Mouse (Mus musculus) layer of hippocampus, adult 11-12 months (tissue): ENCODE measurements around the gene Stx7.
A peak's percentile ranks its signal among the peaks of the same experiment; 100 is the strongest.

Experiments used
- DNase-seq: peaks from one replicate; pipeline ENCODE4 v3.0.0; 2022; ENCODE audit warnings: low spot score

The Stx7 gene

GRCm38 (mm10) chr10:24167978-24168583 is 19.0 kb downstream of the Stx7 start:
- DNase-seq = no peak

DNA sequence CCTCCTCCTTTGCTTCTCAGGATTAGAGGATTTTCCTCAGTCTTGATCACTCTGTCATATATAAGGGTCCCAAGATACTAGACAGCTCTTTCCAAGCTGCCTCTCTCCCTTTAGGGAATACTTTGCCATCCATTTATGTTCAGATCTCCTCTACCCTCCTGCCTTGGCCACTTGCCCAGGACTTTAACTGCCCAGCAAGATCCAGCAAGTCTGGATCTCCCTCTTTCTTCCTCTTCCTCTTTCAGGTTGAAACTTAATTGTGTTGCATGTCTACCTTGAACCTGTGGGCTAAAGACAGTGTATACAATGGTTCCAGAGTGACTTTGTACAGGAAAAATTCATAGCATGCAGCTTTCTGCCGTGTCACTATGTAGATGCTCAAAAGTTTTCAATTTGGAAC is 19.8 kb downstream of the Stx7 start:
- no peak for DNase-seq

GRCm38 (mm10) chr10:24171906-24172459 is 22.9 kb downstream of the Stx7 start:
- DNase-seq = no peak

DNA sequence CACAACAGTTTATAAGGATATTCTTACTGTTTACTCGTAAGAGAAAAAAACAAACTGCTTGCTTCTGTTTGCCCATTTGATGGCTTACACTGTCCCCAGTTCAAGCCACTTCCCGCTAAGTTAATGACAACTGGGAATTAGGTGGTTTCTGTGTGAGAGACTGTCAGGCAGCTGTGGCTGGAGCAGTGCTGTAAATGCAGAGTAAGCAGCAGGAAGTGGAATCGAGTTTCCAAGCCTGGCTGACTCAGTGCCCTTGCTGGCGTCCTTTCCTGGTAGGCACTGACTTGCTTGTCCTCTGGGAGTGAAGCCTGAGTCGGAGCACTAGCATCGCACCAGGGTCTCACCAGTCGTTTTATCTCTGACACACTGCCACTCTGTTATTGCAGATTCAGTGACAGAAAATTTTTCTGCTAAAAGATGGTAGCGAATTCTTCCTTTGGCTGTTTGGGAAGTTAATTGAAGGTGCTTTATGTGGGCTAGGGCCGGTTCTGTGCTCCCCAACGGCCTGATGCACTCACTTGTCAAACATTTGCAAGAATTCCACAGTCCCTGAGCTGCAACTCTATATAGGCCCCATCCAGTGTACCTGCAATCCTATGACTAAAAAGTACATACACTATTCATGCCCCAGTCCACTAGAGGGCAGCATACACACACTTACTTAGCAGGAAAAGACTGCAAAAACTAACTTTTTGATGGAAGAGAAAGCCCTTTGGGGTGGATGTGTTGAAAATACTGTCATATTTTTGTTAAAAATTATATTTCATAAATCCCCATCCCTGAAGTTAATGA is 24.3 kb downstream of the Stx7 start:
- peak; percentile 58 for DNase-seq

DNA sequence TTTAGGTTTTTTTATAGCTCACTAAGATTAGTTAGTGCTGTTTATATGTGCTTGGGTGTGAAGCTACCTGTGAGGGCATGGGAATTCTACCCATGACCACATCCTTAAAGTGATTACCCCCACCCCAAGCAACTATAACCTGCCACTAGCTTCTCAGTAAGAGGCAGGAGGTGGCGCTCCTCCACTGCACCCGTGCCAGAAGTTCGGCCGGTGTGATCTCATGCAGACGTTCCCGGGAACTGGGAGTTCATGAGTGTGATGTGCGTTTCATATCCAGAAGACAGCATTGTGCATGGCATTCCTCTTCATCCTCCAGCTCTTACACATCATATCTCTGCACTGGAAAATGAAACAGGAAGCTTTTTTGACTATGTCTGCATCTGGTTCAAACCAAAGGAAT is 41.3 kb downstream of the Stx7 start:
- DNase-seq = no peak

DNA sequence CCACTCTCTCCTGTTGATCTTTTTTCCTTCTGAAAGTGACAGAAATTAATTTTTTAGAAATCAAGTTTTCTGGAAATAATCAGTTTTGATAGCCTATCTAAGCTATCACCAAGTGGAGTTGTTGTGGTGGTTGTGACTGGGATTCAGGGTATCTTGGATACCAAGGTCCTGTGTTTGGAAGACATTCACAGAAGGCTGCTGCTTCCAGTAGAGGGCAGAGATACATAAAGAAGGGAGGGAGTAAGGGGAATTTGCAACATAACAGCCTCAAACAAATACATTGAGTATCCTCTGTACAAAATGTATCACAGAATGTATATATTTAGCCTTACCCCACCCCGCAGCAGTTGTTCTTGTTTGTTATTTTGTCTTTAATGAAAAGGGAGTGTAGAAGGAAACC is 42.9 kb downstream of the Stx7 start:
- DNase-seq = no peak

DNA sequence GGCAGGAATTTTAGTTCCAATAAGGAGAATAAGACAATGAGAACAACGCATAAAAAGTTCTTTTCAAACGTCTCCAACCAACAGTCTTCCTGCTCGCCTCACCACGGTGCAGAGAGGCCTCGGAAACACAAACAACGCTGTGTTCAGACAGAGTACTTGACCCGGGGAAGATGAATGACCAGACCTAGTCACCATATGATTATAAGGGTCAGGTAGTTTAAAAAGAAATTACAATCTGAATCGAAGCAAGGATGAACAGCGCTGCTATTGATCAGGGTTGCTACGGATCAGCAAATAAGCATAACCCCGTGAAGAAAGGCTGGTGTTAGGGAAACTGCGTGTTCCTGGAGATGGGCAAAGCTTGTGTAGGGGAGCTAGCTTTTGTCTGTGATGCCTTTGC is 50.2 kb downstream of the Stx7 start:
- DNase-seq = no peak

DNA sequence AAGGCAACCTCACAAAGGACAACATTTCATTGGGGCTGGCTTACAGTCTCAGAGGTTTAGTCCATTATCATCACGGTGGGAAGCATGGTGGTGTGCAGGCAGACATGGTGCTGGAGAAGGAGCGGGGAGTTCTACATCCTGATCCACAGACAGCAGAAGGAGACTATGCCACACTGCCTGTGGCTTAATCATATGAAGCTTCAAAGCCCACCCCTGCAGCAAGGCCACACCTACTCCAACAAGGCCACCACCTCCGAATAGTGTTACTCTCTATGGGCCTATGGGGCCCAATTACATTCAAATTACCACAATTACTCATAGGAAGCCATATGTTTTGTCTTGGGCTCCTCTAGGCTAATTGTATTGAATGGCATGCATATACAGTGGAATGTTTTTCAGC is 51.0 kb downstream of the Stx7 start:
- no peak for DNase-seq

DNA sequence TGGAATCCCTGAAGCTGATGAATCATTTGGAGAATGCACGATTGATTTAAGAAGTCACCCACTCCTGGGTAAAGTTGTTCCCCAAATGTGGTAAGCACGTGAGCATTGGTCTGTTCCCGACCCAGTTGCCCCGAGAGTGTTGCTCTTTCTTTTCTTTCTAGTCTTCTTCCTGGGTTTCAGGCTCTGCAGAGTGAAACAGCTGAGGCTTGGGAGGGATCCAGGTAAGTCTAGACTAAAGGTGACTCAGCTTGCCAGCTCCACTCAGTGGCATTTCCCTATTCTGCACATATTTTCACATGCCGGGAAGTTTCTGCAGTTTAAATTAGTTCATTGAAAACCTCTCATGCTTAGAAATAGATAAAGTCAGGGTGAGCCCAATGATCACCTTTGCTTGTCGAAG is 61.0 kb downstream of the Stx7 start:
- DNase-seq = no peak

- no peak for DNase-seq
Observed at GRCm38 (mm10) chr10:24213297-24213696, 64.2 kb downstream of the Stx7 start.

- no peak for DNase-seq
Observed at GRCm38 (mm10) chr10:24217558-24218268, 68.6 kb downstream of the Stx7 start.

GRCm38 (mm10) chr10:24220931-24221330 is 71.8 kb downstream of the Stx7 start:
- no peak for DNase-seq

- DNase-seq = no peak
Observed at GRCm38 (mm10) chr10:24222911-24223310, 73.8 kb downstream of the Stx7 start.

DNA sequence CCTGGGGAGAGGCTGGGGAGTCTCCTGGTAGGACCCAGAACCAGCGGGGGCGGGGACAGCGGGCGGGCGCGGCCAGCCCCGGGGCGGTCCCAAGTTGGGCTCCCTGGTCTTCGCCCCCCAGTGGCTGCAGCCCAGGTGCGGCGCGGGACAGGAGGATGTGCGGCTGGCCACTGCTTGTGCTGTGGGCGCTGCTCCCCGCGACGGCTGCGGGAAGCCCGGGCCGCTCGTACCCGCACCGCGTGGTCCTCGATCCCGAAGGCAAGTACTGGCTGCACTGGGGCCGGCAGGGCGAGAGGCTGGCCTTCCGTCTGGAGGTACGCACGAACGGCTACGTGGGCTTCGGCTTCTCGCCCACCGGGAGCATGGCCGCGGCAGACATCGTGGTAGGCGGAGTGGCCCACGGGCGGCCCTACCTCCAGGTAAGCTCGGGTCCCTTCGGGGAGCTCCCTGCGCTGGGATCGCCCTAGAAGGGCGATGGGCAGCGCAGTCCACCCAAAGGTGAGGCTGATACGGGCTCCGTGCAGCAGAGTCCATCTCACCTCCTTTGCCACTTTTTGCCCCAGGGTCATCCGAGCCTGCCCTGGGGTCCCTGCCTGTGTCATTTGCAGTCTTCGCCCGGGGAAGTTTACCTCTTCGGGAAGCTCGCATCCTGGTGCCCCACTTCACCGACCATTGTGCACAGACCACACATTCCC is 74.5 kb downstream of the Stx7 start, which contains the start of gene Moxd1:
Gene Moxd1, plus strand, starts transcription at position 69 of the 695 bp plus-strand sequence.
- no peak for DNase-seq

DNA sequence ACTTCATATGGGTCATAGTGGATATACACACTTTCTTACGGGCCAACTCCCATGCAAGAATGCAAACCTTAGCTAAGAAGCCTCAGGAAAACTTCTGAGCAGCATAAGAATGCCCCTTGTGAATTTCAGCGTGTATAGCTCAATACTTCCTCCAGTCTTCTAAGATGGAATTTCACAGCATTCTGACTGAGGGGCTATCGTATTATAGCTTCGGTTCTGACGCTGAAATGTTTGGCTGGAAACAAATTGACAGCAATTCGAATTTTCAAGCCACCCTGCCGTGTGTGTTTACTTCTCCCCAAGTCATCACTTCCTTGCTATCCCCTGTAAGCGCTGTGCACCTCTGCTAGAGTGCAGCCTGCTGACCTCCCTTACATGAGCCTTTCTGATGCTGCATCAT is 75.5 kb downstream of the Stx7 start:
- DNase-seq = no peak

DNA sequence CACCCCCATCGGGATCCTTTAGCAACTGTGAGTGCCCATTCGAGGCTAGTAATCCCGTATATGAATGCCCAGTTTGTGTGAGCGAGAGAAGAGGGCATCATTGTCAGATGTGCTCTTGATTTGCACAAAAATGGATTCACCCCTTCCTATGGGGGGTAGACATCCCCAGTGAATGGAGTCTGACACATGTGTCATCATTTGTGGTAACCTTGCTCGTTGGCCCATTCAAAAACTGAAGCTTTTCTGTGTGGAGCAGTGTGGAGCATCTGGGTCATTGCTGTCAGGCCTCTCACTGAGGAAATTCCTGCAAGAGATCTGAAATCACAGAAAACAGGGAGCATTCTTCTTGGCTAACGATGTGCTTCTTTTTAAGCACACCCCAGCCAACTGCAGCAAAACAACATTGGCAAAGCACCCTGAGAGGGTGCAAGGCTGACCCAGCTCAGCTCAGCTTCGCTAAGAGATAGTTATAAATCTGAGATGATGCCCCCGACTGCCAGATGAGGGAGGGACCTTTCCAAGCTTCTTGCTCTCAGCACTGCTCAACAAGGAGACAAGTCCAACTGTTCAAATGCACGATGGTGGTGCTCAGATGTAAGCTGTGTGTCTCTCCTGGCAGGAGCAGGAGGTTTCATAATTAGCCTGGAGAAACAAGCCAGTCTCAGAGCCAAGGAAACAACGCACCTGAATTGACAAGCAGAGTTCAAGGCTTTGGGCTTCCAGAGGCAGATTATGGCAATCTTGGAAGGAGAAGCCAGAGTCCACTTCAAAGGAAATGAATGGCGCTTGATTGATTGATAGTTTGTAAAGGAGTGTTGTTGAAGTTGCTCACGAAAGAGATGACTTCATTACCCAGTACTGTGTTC is 79.4 kb downstream of the Stx7 start:
- no peak for DNase-seq

DNA sequence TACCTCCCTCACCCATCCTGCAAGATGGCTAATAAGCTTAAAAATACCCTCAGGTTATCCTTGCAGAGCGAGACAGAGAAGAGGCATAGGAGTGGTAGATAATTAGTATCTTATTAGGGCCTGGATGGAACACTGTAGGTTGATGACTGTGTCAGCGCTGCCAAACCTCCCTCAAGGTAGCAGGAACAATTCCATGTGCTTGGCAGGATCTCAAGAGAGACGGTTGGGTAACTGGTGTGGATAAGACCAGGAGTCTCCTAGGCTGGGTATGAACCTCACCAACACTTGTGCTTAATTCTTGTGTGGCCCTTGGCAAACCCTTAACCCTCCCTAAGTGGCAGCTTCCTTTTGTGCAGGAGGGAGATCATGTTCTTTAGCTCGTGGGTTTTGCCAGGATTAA is 83.2 kb downstream of the Stx7 start:
- no peak for DNase-seq

DNA sequence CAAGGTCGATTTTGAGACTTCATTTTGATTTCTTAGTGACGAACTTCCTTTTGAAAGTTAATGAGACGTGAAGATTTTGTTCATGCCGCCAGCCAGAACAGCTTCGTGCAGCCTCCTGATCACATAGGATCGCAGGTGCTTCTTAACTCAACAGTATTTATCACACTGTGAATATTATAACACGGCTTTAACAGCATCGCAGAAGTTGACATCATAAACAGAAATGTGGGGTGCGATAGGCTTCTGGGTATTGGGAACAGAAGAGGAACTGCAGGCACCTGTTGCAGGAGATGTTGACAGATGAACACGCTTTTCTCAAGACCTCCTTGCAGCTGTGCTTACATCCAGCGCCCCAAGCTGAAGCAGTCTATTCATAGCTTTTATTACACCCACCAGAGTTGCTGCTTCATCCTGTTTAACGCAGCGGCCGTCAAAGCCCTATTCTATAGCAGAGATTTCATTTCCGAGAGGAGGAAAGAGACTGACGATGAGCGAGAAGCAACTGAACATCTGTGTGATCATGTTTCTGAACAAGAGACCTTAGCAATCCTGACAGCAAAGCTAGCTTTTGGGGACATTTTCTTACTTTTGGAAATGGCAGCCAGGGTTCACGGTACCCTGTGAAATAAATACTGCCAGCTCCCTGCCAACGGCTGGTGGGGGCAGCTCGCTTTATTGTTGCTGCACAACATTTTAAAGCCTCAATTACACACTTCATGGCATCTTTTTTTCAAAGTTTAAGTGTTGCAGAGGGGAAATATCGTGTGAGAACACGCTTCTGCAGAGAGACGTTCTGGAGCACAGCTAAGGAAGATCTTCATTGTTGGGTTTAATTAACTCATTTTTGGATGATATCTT is 86.6 kb downstream of the Stx7 start:
- no peak for DNase-seq
